Mouse (Mus musculus): Measurements from ENCODE around the gene Olfr60. TPM values are rescaled to one million over a fixed set of nuclear protein-coding genes. Genes with fewer than 3 reads are reported as not detected.

Olfr60 gene
- not detected for total RNA-seq (2021)
- long read RNA-seq, experiment 1, result 0 reads
- long read RNA-seq, experiment 2, result 0 reads

GRCm38 (mm10) chr7:140361571-140361970, at the start of gene Olfr60:
Gene Olfr60, minus strand, starts transcription at chr7:140361671.
- DNase-seq (ENCODE audit: low spot score in 2 of 2), result no peak

- no peak for DNase-seq (ENCODE audit: low spot score in 2 of 2)
These were observed 41.3 kb upstream of the Olfr60 start, which contains the start of gene Olfr531 for GRCm38 (mm10) chr7:140402818-140403217. Gene Olfr531, minus strand, starts transcription at chr7:140402918.

- no peak for DNase-seq (ENCODE audit: low spot score in 2 of 2)
These were observed 15.4 kb upstream of the Olfr60 start for GRCm38 (mm10) chr7:140376911-140377310.

DNA sequence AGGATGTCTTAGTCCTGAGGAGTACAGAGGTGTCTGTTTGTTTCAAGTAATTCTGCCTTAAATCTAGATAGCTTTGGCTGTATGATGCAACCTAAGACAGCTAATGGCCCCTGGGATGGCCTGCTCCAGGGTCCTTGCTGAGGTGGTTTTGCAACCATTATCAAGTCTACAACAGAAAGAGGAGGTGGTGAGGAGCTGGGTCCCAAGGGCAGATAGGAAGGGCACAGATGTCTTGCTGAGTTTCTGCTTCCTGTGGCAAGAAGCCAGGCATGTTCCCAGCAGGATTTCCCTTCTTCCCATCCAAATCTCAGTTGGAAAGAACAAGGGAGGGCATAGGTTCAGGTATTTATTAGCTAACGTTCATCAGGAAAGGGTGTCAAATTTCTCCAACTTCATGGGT, 14.8 kb upstream of the Olfr60 start, which contains the start of gene Olfr530:
Gene Olfr530 (minus strand): TSS at position 101 of the 400 bp plus-strand sequence.
- DNase-seq (ENCODE audit: low spot score in 2 of 2), result no peak

- no peak for DNase-seq (ENCODE audit: low spot score in 2 of 2)
These were observed 12.8 kb upstream of the Olfr60 start for GRCm38 (mm10) chr7:140374300-140374699.

DNA sequence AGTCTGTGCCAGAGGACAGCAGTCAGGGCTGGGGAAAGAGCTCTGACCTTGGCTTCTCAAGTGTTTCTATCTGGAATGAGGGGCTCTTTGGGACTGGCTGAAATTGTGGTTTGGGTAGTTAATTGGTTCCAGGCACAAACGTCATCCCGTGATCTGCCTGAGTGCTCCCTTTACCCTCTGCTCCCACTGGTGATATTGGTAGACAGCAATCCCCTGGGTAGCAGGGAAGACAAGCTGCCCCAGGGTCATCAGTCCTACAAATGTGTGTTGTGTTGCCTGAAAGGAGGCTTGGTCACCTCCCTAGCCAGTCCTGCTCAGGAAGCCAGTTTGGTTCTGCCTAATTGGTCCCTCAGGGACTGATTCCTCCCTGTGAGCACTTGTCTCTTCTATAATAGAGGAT, 27.8 kb downstream of the Olfr60 start, which contains the start of gene Olfr527:
Gene Olfr527 (plus strand): TSS at position 301 of the 400 bp plus-strand sequence.
- no peak for DNase-seq (ENCODE audit: low spot score in 2 of 2)

- no peak for DNase-seq (ENCODE audit: low spot score in 2 of 2)
These were observed 31.6 kb downstream of the Olfr60 start for GRCm38 (mm10) chr7:140329766-140330304.

- DNase-seq (ENCODE audit: low spot score in 2 of 2), result no peak
These were observed 40.3 kb downstream of the Olfr60 start for GRCm38 (mm10) chr7:140321135-140321534.

GRCm38 (mm10) chr7:140320558-140320957, 40.9 kb downstream of the Olfr60 start, which contains the start of gene Olfr525:
Gene Olfr525, plus strand, starts transcription at chr7:140320858.
- no peak for DNase-seq (ENCODE audit: low spot score in 2 of 2)

DNA sequence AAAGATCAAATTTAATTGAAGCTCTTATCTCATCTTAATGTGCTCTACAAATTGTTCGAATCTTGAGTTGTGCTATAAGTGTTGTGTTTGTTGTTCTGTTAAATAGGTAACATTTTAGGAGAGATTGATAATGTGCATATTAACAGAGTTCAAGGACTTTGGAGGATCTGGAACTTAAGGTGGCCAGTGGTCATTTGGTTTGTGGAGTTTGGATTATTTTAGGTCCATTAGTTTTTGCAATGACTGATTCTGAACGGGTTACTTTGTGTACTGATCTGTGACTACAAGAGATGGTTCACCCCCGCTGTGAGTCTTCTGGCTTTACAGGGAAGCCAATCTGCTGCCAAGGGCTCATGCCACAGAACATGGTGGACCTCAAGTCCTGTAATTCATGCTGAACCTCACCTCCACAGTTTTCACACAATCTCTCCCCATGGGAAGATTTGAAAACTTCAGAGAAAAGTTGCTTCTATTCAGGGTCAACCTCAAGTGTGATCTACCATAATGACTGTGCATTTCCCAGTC, 41.5 kb downstream of the Olfr60 start:
- DNase-seq (ENCODE audit: low spot score in 2 of 2), result no peak

GRCm38 (mm10) chr7:140299416-140299815, 62.1 kb downstream of the Olfr60 start:
- DNase-seq (ENCODE audit: low spot score in 2 of 2), result no peak

DNA sequence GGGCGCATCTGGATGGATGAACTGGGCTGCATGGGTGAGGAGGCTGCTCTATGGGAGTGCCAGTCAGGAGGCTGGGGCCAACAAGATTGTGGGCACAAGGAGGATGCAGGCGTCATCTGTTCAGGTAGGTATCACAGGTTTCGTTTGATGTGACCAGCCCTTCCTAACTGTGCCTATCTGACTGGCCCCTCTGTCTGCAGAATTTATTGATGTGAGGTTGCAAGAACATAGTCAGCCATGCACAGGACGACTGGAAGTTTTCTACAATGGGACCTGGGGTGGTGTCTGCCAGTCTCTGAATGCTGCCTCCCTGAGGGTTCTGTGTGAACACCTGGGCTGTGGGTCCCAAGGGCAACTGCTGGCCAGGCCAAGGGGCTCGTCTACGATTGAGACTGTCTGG, 64.6 kb downstream of the Olfr60 start:
- DNase-seq (ENCODE audit: low spot score in 2 of 2), result no peak

DNA sequence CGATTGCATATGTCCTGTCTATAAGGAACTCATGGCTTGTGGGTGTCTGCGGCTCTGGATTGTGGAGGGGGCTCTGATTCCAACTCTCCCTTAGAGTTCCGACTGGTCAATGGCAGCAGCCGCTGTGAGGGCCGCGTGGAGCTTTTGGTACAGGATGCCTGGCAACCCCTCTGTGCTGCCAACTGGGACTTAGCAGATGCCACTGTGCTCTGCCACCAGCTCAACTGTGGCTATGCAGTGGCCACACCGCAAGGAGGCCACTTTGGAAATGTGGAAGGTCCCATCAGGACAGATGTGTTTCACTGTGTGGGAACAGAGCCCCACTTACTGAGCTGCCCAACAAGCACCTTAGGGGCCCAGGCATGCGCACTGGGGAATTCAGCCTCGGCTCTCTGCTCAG, 65.7 kb downstream of the Olfr60 start:
- no peak for DNase-seq (ENCODE audit: low spot score in 2 of 2)

Other genes with a start within 250 kb of the Olfr60 start
- gene Paox, start 245.9 kb downstream of the Olfr60 start, total RNA-seq (2021), result 1 to 10 TPM; 3.8 to 6.1 TPM
- 10 to 100 TPM; 52.6 to 56.0 TPM for gene Echs1, start 245.2 kb downstream of the Olfr60 start, total RNA-seq (2021)
- 10 to 100 TPM; 21.8 to 23.6 TPM for gene Mtg1, start 224.1 kb downstream of the Olfr60 start, total RNA-seq (2021)
- gene Sprn, start 206.8 kb downstream of the Olfr60 start, total RNA-seq (2021), result 100 to 1,000 TPM; 192 to 199 TPM
- not detected for gene Olfr522, start 196.9 kb downstream of the Olfr60 start, total RNA-seq (2021)
- under 1 TPM; 0.12 to 0.24 TPM for gene Olfr523, start 188.5 kb downstream of the Olfr60 start, total RNA-seq (2021)
- not detected for gene Olfr524, start 155.7 kb downstream of the Olfr60 start, total RNA-seq (2021)
- under 1 TPM; 0.85 to 0.98 TPM for gene Cd163l1, start 143.4 kb downstream of the Olfr60 start, total RNA-seq (2021)
- gene 5830411N06Rik, start 114.4 kb downstream of the Olfr60 start, total RNA-seq (2021), result under 1 TPM; 0.23 to 0.33 TPM
- not detected for gene Olfr525, start 40.8 kb downstream of the Olfr60 start, total RNA-seq (2021)
- gene Olfr527, start 27.7 kb downstream of the Olfr60 start, total RNA-seq (2021), result not detected
- gene Olfr530, start 14.7 kb upstream of the Olfr60 start, total RNA-seq (2021), result not detected
- gene Olfr531, start 41.2 kb upstream of the Olfr60 start, total RNA-seq (2021), result not detected
- not detected for gene Olfr532, start 60.0 kb upstream of the Olfr60 start, total RNA-seq (2021)
- gene Olfr533, start 101.7 kb upstream of the Olfr60 start, total RNA-seq (2021), result not detected
- under 1 TPM; 0.12 to 0.23 TPM for gene Olfr535, start 122.5 kb upstream of the Olfr60 start, total RNA-seq (2021)
- gene Olfr536, start 145.7 kb upstream of the Olfr60 start, total RNA-seq (2021), result not detected
- not detected for gene Olfr538, start 206.2 kb upstream of the Olfr60 start, total RNA-seq (2021)
- gene Olfr46, start 239.6 kb upstream of the Olfr60 start, total RNA-seq (2021), result under 1 TPM; 0.09 to 0.14 TPM